Mouse (Mus musculus) left cerebral cortex, adult 2 months (tissue): ENCODE data around the gene 6430531B16Rik. TPM values are rescaled to one million over a fixed set of nuclear protein-coding genes. Genes with fewer than 3 reads are reported as not detected.

ENCODE experiments used
- DNase-seq, 2 experiments: peaks; one replicate each; pipeline ENCODE4 v3.0.0; 2021 to 2022; ENCODE audit warnings: low spot score in 2 of 2, mixed read lengths in 1 of 2; ENCODE audit errors: extremely low spot score in 1 of 2
- H3K27ac ChIP-seq: fragments of 200-600 bp; 2 replicates; pipeline ENCODE4 v1.8.1; 2022
- H3K4me3 ChIP-seq: fragments of 200-600 bp; 2 replicates; pipeline ENCODE4 v1.8.1; 2022
- CTCF ChIP-seq: fragments of 200-600 bp; IDR thresholded peaks from 2 replicates; pipeline ENCODE4 v1.8.1; 2022; ENCODE audit warnings: antibody characterized with exemption, mild to moderate bottlenecking, moderate library complexity
- intact Hi-C: fragments of 180-260 bp; cut with DNase I; formaldehyde crosslinking; loops from one replicate; pipeline ENCODE4 v1.15.1; 2025
- total RNA-seq, 2 experiments: library from RNA; stranded (reverse); gene quantifications; 2 replicates each; pipeline ENCODE4 v1.2.3; 2021

6430531B16Rik gene
- total RNA-seq, 2 experiments from 2014 or later = 1.0 to 2.2 TPM

- H3K4me3 ChIP-seq = no peak overlapping the region
- intact Hi-C loops = loop anchor here (1.0 to 5.0 kb wide), 3 partner anchors 25 to 173 kb away; no protein-coding TSS in a partner anchor
- peak; percentile 78 for TF ChIP-seq CTCF
- DNase-seq = peak; percentile 83 to 87
- H3K27ac ChIP-seq = no peak overlapping the region
Observed at GRCm38 (mm10) chr7:139969348-139970130, 9.0 kb downstream of the 6430531B16Rik start.

GRCm38 (mm10) chr7:139968428-139968827 is 10.1 kb downstream of the 6430531B16Rik start:
- intact Hi-C loops = loop anchor here (5.0 kb wide), 1 partner anchor 174 kb away; no protein-coding TSS in a partner anchor
- Histone ChIP-seq H3K4me3 (no peak overlapping the region), H3K27ac (no peak overlapping the region)
- DNase-seq = no peak
- no peak for TF ChIP-seq CTCF

- no peak for DNase-seq
- TF ChIP-seq CTCF = no peak
- Histone ChIP-seq H3K4me3 (no peak overlapping the region), H3K27ac (no peak overlapping the region)
- intact Hi-C loops = loop anchor here (5.0 kb wide), 1 partner anchor 175 kb away; no protein-coding TSS in a partner anchor
Observed at GRCm38 (mm10) chr7:139967175-139967574, 11.4 kb downstream of the 6430531B16Rik start.

GRCm38 (mm10) chr7:139963814-139964213 is 14.7 kb downstream of the 6430531B16Rik start:
- intact Hi-C loops = no loop called here
- no peak for DNase-seq
- TF ChIP-seq CTCF = no peak

GRCm38 (mm10) chr7:139961141-139961540 is 17.4 kb downstream of the 6430531B16Rik start:
- no peak for DNase-seq
- no peak for TF ChIP-seq CTCF
- intact Hi-C loops = no loop called here
- Histone ChIP-seq H3K4me3 (no peak overlapping the region), H3K27ac (no peak overlapping the region)

More at GRCm38 (mm10) chr7:139963814-139964213, 14.7 kb downstream of the 6430531B16Rik start:
- H3K27ac ChIP-seq = no peak overlapping the region
- H3K4me3 ChIP-seq = no peak overlapping the region

GRCm38 (mm10) chr7:139957958-139958357 is 20.6 kb downstream of the 6430531B16Rik start:
- Histone ChIP-seq H3K4me3 (no peak overlapping the region), H3K27ac (no peak overlapping the region)
- intact Hi-C loops = no loop called here
- no peak for TF ChIP-seq CTCF
- no peak for DNase-seq

- no peak overlapping the region for H3K4me3 ChIP-seq
- no peak for DNase-seq
- no peak for TF ChIP-seq CTCF
- intact Hi-C loops = no loop called here
- no peak overlapping the region for H3K27ac ChIP-seq
Observed at GRCm38 (mm10) chr7:139957437-139957836, 21.1 kb downstream of the 6430531B16Rik start.

- TF ChIP-seq CTCF = no peak
- DNase-seq = no peak
- Histone ChIP-seq H3K27ac (no peak overlapping the region), H3K4me3 (no peak overlapping the region)
- intact Hi-C loops = no loop called here
Observed at GRCm38 (mm10) chr7:139956658-139957057, 21.9 kb downstream of the 6430531B16Rik start.

GRCm38 (mm10) chr7:139955505-139955904 is 23.1 kb downstream of the 6430531B16Rik start:
- intact Hi-C loops = no loop called here
- TF ChIP-seq CTCF = no peak
- no peak overlapping the region for H3K4me3 ChIP-seq
- no peak overlapping the region for H3K27ac ChIP-seq
- no peak for DNase-seq

- DNase-seq = no peak
- intact Hi-C loops = no loop called here
- Histone ChIP-seq H3K4me3 (no peak overlapping the region), H3K27ac (no peak overlapping the region)
- no peak for TF ChIP-seq CTCF
Observed at GRCm38 (mm10) chr7:139951991-139952633, 26.4 kb downstream of the 6430531B16Rik start.

GRCm38 (mm10) chr7:139951079-139951478 is 27.5 kb downstream of the 6430531B16Rik start:
- no peak for DNase-seq
- no peak overlapping the region for H3K27ac ChIP-seq
- H3K4me3 ChIP-seq = peak overlapping the region; percentile 46
- intact Hi-C loops = no loop called here
- TF ChIP-seq CTCF = no peak

- peak overlapping the region; percentile 46 for H3K4me3 ChIP-seq
- intact Hi-C loops = no loop called here
- no peak for DNase-seq
- no peak overlapping the region for H3K27ac ChIP-seq
- no peak for TF ChIP-seq CTCF
Observed at GRCm38 (mm10) chr7:139950283-139950971, 28.1 kb downstream of the 6430531B16Rik start.
